Mouse (Mus musculus): Measurements from ENCODE around the gene Gk. TPM values are rescaled to one million over a fixed set of nuclear protein-coding genes. Genes with fewer than 3 reads are reported as not detected.

The Gk gene
- polyA plus RNA-seq, 1 experiment from 2014 or later: 7.9 TPM

- no peak overlapping the region for H3K4me3 ChIP-seq (ENCODE audit: low read depth, low read length)
- WGBS: 98% methylated on average over 3 of the region's 3 CpGs
- H3K27ac ChIP-seq (ENCODE audit: low read depth, low read length): no peak overlapping the region
- no peaks in the 10 kb centered on the region for H3K36me3 ChIP-seq (ENCODE audit: control insufficient read depth, insufficient read depth, low read length)
- no peak overlapping the region for H3K9ac ChIP-seq (ENCODE audit: low read length)
- H3K9me3 ChIP-seq (ENCODE audit: control insufficient read depth, low read length): no peaks in the 10 kb centered on the region
- H3K27me3 ChIP-seq (ENCODE audit: control insufficient read depth, insufficient read depth, low read length): no peaks in the 10 kb centered on the region
- no peak overlapping the region for H3K4me2 ChIP-seq (ENCODE audit: low read depth, low read length, severe bottlenecking)
- ATAC-seq (replicated peaks; ENCODE audit: low FRiP score): no peak
- DNase-seq (ENCODE audit: low spot score): no peak
- H3K4me1 ChIP-seq (replicated peaks; ENCODE audit: control insufficient read depth, insufficient read depth, low read length): no peaks in the 10 kb centered on the region
These were observed 5.9 kb downstream of the Gk start for GRCm38 (mm10) chrX:85770747-85771146.

GRCm38 (mm10) chrX:85768578-85768977 lies 8.0 kb downstream of the Gk start:
- Histone ChIP-seq H3K4me3 (ENCODE audit: low read depth, low read length) (no peak overlapping the region), H3K4me1 (replicated peaks; ENCODE audit: control insufficient read depth, insufficient read depth, low read length) (no peaks in the 10 kb centered on the region), H3K27ac (ENCODE audit: low read depth, low read length) (no peak overlapping the region), H3K9ac (ENCODE audit: low read length) (no peak overlapping the region), H3K27me3 (ENCODE audit: control insufficient read depth, insufficient read depth, low read length) (no peaks in the 10 kb centered on the region), H3K36me3 (ENCODE audit: control insufficient read depth, insufficient read depth, low read length) (no peaks in the 10 kb centered on the region), H3K9me3 (ENCODE audit: control insufficient read depth, low read length) (no peaks in the 10 kb centered on the region), H3K4me2 (ENCODE audit: low read depth, low read length, severe bottlenecking) (no peak overlapping the region)
- DNase-seq (ENCODE audit: low spot score) (no peak), ATAC-seq (replicated peaks; ENCODE audit: low FRiP score) (no peak)
- WGBS: 80% methylated on average over 2 of the region's 2 CpGs

GRCm38 (mm10) chrX:85756005-85756404 lies 20.6 kb downstream of the Gk start:
- H3K4me3 ChIP-seq (ENCODE audit: low read depth, low read length): no peak overlapping the region
- H3K27me3 ChIP-seq (ENCODE audit: control insufficient read depth, insufficient read depth, low read length): no peaks in the 10 kb centered on the region
- H3K9me3 ChIP-seq (ENCODE audit: control insufficient read depth, low read length): no peaks in the 10 kb centered on the region
- DNase-seq (ENCODE audit: low spot score): no peak
- H3K27ac ChIP-seq (ENCODE audit: low read depth, low read length): no peak overlapping the region
- H3K4me1 ChIP-seq (replicated peaks; ENCODE audit: control insufficient read depth, insufficient read depth, low read length): no peaks in the 10 kb centered on the region
- H3K9ac ChIP-seq (ENCODE audit: low read length): no peak overlapping the region
- H3K4me2 ChIP-seq (ENCODE audit: low read depth, low read length, severe bottlenecking): no peak overlapping the region
- no peaks in the 10 kb centered on the region for H3K36me3 ChIP-seq (ENCODE audit: control insufficient read depth, insufficient read depth, low read length)
- ATAC-seq (replicated peaks; ENCODE audit: low FRiP score): no peak
- WGBS: 69% methylated on average over 3 of the region's 3 CpGs

- Histone ChIP-seq H3K4me2 (ENCODE audit: low read depth, low read length, severe bottlenecking) (no peak overlapping the region), H3K4me3 (ENCODE audit: low read depth, low read length) (no peak overlapping the region), H3K36me3 (ENCODE audit: control insufficient read depth, insufficient read depth, low read length) (no peaks in the 10 kb centered on the region), H3K9me3 (ENCODE audit: control insufficient read depth, low read length) (no peaks in the 10 kb centered on the region), H3K4me1 (replicated peaks; ENCODE audit: control insufficient read depth, insufficient read depth, low read length) (no peaks in the 10 kb centered on the region), H3K9ac (ENCODE audit: low read length) (no peak overlapping the region), H3K27me3 (ENCODE audit: control insufficient read depth, insufficient read depth, low read length) (no peaks in the 10 kb centered on the region), H3K27ac (ENCODE audit: low read depth, low read length) (no peak overlapping the region)
- DNase-seq (ENCODE audit: low spot score): no peak
- 81% methylated on average over 3 of the region's 3 CpGs for WGBS
- no peak for ATAC-seq (replicated peaks; ENCODE audit: low FRiP score)
These were observed 32.8 kb downstream of the Gk start for GRCm38 (mm10) chrX:85743837-85744236.

DNA sequence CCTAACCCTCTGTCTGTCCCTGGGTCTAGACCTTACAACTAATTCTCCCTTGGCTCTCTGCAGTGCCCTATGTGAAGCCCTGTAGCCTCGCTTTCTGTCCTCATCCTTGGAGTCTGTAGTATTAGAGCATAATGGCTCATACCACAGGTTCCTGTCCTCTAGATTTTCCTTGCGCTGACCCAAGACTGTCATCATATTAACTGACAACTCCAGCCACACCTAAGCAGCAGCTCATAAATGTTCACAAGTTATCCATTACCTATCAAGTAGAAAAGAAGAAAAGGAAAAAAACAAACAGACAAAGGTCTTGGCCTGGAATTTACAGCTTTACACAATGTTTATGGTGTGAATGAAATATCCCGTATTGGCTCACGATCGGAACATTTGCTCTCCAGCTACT lies 43.4 kb downstream of the Gk start:
- WGBS: 92% methylated on average over 5 of the region's 5 CpGs
- ATAC-seq (replicated peaks; ENCODE audit: low FRiP score): no peak

GRCm38 (mm10) chrX:85731133-85731938 lies 45.3 kb downstream of the Gk start:
- H3K9ac ChIP-seq (ENCODE audit: low read length): no peak overlapping the region
- no peak overlapping the region for H3K4me3 ChIP-seq (ENCODE audit: low read depth, low read length)
- no peaks in the 10 kb centered on the region for H3K36me3 ChIP-seq (ENCODE audit: control insufficient read depth, insufficient read depth, low read length)
- 91% methylated on average over 9 of the region's 9 CpGs for WGBS
- DNase-seq (ENCODE audit: low spot score) (no peak), ATAC-seq (replicated peaks; ENCODE audit: low FRiP score) (no peak)
- no peaks in the 10 kb centered on the region for H3K9me3 ChIP-seq (ENCODE audit: control insufficient read depth, low read length)
- H3K4me1 ChIP-seq (replicated peaks; ENCODE audit: control insufficient read depth, insufficient read depth, low read length): no peaks in the 10 kb centered on the region
- no peaks in the 10 kb centered on the region; the same call in 1 of the 2 replicates for H3K27me3 ChIP-seq (ENCODE audit: control insufficient read depth, insufficient read depth, low read length)
- H3K27ac ChIP-seq (ENCODE audit: low read depth, low read length): no peak overlapping the region
- H3K4me2 ChIP-seq (ENCODE audit: low read depth, low read length, severe bottlenecking): no peak overlapping the region

More for the DNA sequence above, 43.4 kb downstream of the Gk start:
- Histone ChIP-seq H3K4me1 (replicated peaks; ENCODE audit: control insufficient read depth, insufficient read depth, low read length) (no peaks in the 10 kb centered on the region), H3K27me3 (ENCODE audit: control insufficient read depth, insufficient read depth, low read length) (no peaks in the 10 kb centered on the region; the same call in 1 of the 2 replicates), H3K27ac (ENCODE audit: low read depth, low read length) (no peak overlapping the region), H3K9me3 (ENCODE audit: control insufficient read depth, low read length) (no peaks in the 10 kb centered on the region), H3K4me2 (ENCODE audit: low read depth, low read length, severe bottlenecking) (no peak overlapping the region), H3K4me3 (ENCODE audit: low read depth, low read length) (no peak overlapping the region), H3K9ac (ENCODE audit: low read length) (no peak overlapping the region), H3K36me3 (ENCODE audit: control insufficient read depth, insufficient read depth, low read length) (no peaks in the 10 kb centered on the region)
- DNase-seq (ENCODE audit: low spot score): no peak

GRCm38 (mm10) chrX:85721226-85721625 lies 55.4 kb downstream of the Gk start:
- no peaks in the 10 kb centered on the region for H3K4me1 ChIP-seq (replicated peaks; ENCODE audit: control insufficient read depth, insufficient read depth, low read length)
- no peaks in the 10 kb centered on the region for H3K36me3 ChIP-seq (ENCODE audit: control insufficient read depth, insufficient read depth, low read length)
- ATAC-seq (replicated peaks; ENCODE audit: low FRiP score): no peak

GRCm38 (mm10) chrX:85710399-85710798 lies 66.2 kb downstream of the Gk start:
- Histone ChIP-seq H3K4me3 (ENCODE audit: low read depth, low read length) (no peak overlapping the region), H3K27ac (ENCODE audit: low read depth, low read length) (no peak overlapping the region), H3K9me3 (ENCODE audit: control insufficient read depth, low read length) (no peaks in the 10 kb centered on the region), H3K27me3 (ENCODE audit: control insufficient read depth, insufficient read depth, low read length) (no peaks in the 10 kb centered on the region), H3K4me2 (ENCODE audit: low read depth, low read length, severe bottlenecking) (no peak overlapping the region), H3K36me3 (ENCODE audit: control insufficient read depth, insufficient read depth, low read length) (no peaks in the 10 kb centered on the region), H3K4me1 (replicated peaks; ENCODE audit: control insufficient read depth, insufficient read depth, low read length) (no peaks in the 10 kb centered on the region), H3K9ac (ENCODE audit: low read length) (no peak overlapping the region)
- no peak for DNase-seq (ENCODE audit: low spot score)
- ATAC-seq (replicated peaks; ENCODE audit: low FRiP score): no peak
- WGBS: 86% methylated on average over 3 of the region's 3 CpGs

More at GRCm38 (mm10) chrX:85721226-85721625, 55.4 kb downstream of the Gk start:
- Histone ChIP-seq H3K27ac (ENCODE audit: low read depth, low read length) (no peak overlapping the region), H3K4me2 (ENCODE audit: low read depth, low read length, severe bottlenecking) (no peak overlapping the region), H3K9me3 (ENCODE audit: control insufficient read depth, low read length) (no peaks in the 10 kb centered on the region), H3K4me3 (ENCODE audit: low read depth, low read length) (no peak overlapping the region), H3K27me3 (ENCODE audit: control insufficient read depth, insufficient read depth, low read length) (no peaks in the 10 kb centered on the region), H3K9ac (ENCODE audit: low read length) (no peak overlapping the region)
- DNase-seq (ENCODE audit: low spot score): no peak

DNA sequence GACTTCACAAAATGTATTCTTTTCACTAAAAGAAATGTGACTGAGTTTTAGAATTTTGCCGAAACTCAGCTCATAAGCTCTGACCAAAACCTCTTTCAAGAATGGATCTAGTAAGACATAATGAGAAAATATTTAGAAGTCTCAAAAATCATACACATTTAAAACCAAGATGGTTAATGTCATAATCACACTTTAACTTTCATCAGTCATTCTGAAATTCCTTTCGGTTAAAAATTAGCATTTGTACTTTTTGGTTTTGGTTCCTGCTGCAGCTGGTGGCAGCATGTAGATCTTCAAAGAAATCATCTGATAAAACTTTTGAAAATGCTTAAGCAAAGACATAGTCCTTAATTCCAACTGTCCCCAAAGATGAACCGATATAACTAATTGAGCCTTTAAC lies 70.9 kb downstream of the Gk start:
- Histone ChIP-seq H3K9me3 (ENCODE audit: control insufficient read depth, low read length) (no peaks in the 10 kb centered on the region), H3K27ac (ENCODE audit: low read depth, low read length) (no peak overlapping the region), H3K4me3 (ENCODE audit: low read depth, low read length) (no peak overlapping the region), H3K4me2 (ENCODE audit: low read depth, low read length, severe bottlenecking) (no peak overlapping the region), H3K27me3 (ENCODE audit: control insufficient read depth, insufficient read depth, low read length) (no peaks in the 10 kb centered on the region), H3K4me1 (replicated peaks; ENCODE audit: control insufficient read depth, insufficient read depth, low read length) (no peaks in the 10 kb centered on the region), H3K36me3 (ENCODE audit: control insufficient read depth, insufficient read depth, low read length) (no peaks in the 10 kb centered on the region), H3K9ac (ENCODE audit: low read length) (no peak overlapping the region)
- ATAC-seq (replicated peaks; ENCODE audit: low FRiP score) (no peak), DNase-seq (ENCODE audit: low spot score) (no peak)
- WGBS: 97% methylated on average over 3 of the region's 3 CpGs

All from forebrain, embryonic 11.5 days (tissue).